Mouse (Mus musculus): Measurements from ENCODE around the gene Ilf3. TPM values are rescaled to one million over a fixed set of nuclear protein-coding genes. Genes with fewer than 3 reads are reported as not detected.

Gene Ilf3
- polyA plus RNA-seq, 1 experiment: 54.2 TPM

- Histone ChIP-seq H3K36me3 (ENCODE audit: control insufficient read depth, insufficient read depth, low read length) (peaks cover 22% of the 10 kb centered on the region), H3K27ac (ENCODE audit: insufficient read depth, low read length) (no peak overlapping the region), H3K27me3 (ENCODE audit: control insufficient read depth, insufficient read depth, low read length) (no peaks in the 10 kb centered on the region), H3K4me3 (ENCODE audit: extremely low read depth, insufficient read depth, insufficient read length) (no peak overlapping the region), H3K4me1 (ENCODE audit: control insufficient read depth, insufficient read depth, insufficient read length) (peaks cover 5% of the 10 kb centered on the region; the same call in 1 of the 2 replicates)
- no peak for DNase-seq (ENCODE audit: low read depth in 1 of 2, low spot score in 2 of 2)
- TF ChIP-seq CTCF (IDR thresholded peaks at IDR 0.05; ENCODE audit: extremely low read depth, insufficient read depth, insufficient read length, insufficient replicate concordance): no peak
- no peak for TF ChIP-seq POLR2A (IDR thresholded peaks at IDR 0.05; ENCODE audit: low read depth, low read length)
- WGBS: 62% methylated on average over 7 of the region's 7 CpGs
Observed at GRCm38 (mm10) chr9:21408624-21409023, 41.0 kb downstream of the Ilf3 start.

GRCm38 (mm10) chr9:21409592-21410317 lies 42.1 kb downstream of the Ilf3 start:
- 33% methylated on average over 9 of the region's 9 CpGs for WGBS
- TF ChIP-seq POLR2A (IDR thresholded peaks at IDR 0.05; ENCODE audit: low read depth, low read length) (no peak), CTCF (IDR thresholded peaks at IDR 0.05; ENCODE audit: extremely low read depth, insufficient read depth, insufficient read length, insufficient replicate concordance) (peak; percentile 72; the same call in 1 of the 2 replicates)
- H3K4me1 ChIP-seq (ENCODE audit: control insufficient read depth, insufficient read depth, insufficient read length): peaks cover 5% of the 10 kb centered on the region; the same call in 1 of the 2 replicates
- peaks cover 12% of the 10 kb centered on the region for H3K36me3 ChIP-seq (ENCODE audit: control insufficient read depth, insufficient read depth, low read length)
- no peaks in the 10 kb centered on the region for H3K27me3 ChIP-seq (ENCODE audit: control insufficient read depth, insufficient read depth, low read length)
- no peak overlapping the region for H3K4me3 ChIP-seq (ENCODE audit: extremely low read depth, insufficient read depth, insufficient read length)
- DNase-seq (ENCODE audit: low read depth in 1 of 2, low spot score in 2 of 2): peak; percentile 66 to 83
- H3K27ac ChIP-seq (ENCODE audit: insufficient read depth, low read length): no peak overlapping the region

- Histone ChIP-seq H3K4me1 (ENCODE audit: control insufficient read depth, insufficient read depth, insufficient read length) (peaks cover 5% of the 10 kb centered on the region; the same call in 1 of the 2 replicates), H3K4me3 (ENCODE audit: extremely low read depth, insufficient read depth, insufficient read length) (peak within 1 kb of the TSS; percentile 68), H3K27ac (ENCODE audit: insufficient read depth, low read length) (no peak within 1 kb of the TSS), H3K27me3 (ENCODE audit: control insufficient read depth, insufficient read depth, low read length) (no peaks in the 10 kb centered on the region), H3K36me3 (ENCODE audit: control insufficient read depth, insufficient read depth, low read length) (0 out of 2 replicates have a peak, but pooled peaks cover 1% of the 10 kb centered on the region)
- TF ChIP-seq CTCF (IDR thresholded peaks at IDR 0.05; ENCODE audit: extremely low read depth, insufficient read depth, insufficient read length, insufficient replicate concordance) (no peak), POLR2A (IDR thresholded peaks at IDR 0.05; ENCODE audit: low read depth, low read length) (peak; percentile 49)
- peak; percentile 80 to 84 for DNase-seq (ENCODE audit: low read depth in 1 of 2, low spot score in 2 of 2)
- WGBS: 2% methylated on average over 53 of the region's 53 CpGs
Observed at GRCm38 (mm10) chr9:21411669-21412550, 44.2 kb downstream of the Ilf3 start, which contains the start of gene Qtrt1. Gene Qtrt1, plus strand, starts transcription at chr9:21411837.

GRCm38 (mm10) chr9:21417866-21418265 lies 50.2 kb downstream of the Ilf3 start:
- H3K4me1 ChIP-seq (ENCODE audit: control insufficient read depth, insufficient read depth, insufficient read length): peaks cover 8% of the 10 kb centered on the region; the same call in 1 of the 2 replicates
- no peak overlapping the region for H3K27ac ChIP-seq (ENCODE audit: insufficient read depth, low read length)
- no peak for TF ChIP-seq POLR2A (IDR thresholded peaks at IDR 0.05; ENCODE audit: low read depth, low read length)
- TF ChIP-seq CTCF (IDR thresholded peaks at IDR 0.05; ENCODE audit: extremely low read depth, insufficient read depth, insufficient read length, insufficient replicate concordance): no peak
- 91% methylated on average over 2 of the region's 2 CpGs for WGBS
- peaks cover 8% of the 10 kb centered on the region; the same call in 1 of the 2 replicates for H3K36me3 ChIP-seq (ENCODE audit: control insufficient read depth, insufficient read depth, low read length)
- no peak for DNase-seq (ENCODE audit: low read depth in 1 of 2, low spot score in 2 of 2)
- H3K27me3 ChIP-seq (ENCODE audit: control insufficient read depth, insufficient read depth, low read length): no peaks in the 10 kb centered on the region
- H3K4me3 ChIP-seq (ENCODE audit: extremely low read depth, insufficient read depth, insufficient read length): no peak overlapping the region

- Histone ChIP-seq H3K36me3 (ENCODE audit: control insufficient read depth, insufficient read depth, low read length) (peaks cover 8% of the 10 kb centered on the region; the same call in 1 of the 2 replicates), H3K4me3 (ENCODE audit: extremely low read depth, insufficient read depth, insufficient read length) (no peak overlapping the region)
- DNase-seq (ENCODE audit: low read depth in 1 of 2, low spot score in 2 of 2): no peak
Observed at GRCm38 (mm10) chr9:21419646-21420045, 52.0 kb downstream of the Ilf3 start.

GRCm38 (mm10) chr9:21424631-21425555 lies 57.2 kb downstream of the Ilf3 start, which contains the start of gene Dnm2:
Gene Dnm2, plus strand, starts transcription at chr9:21424908.
- Histone ChIP-seq H3K27me3 (ENCODE audit: control insufficient read depth, insufficient read depth, low read length) (no peaks in the 10 kb centered on the region), H3K4me3 (ENCODE audit: extremely low read depth, insufficient read depth, insufficient read length) (peak within 1 kb of the TSS; percentile 92), H3K36me3 (ENCODE audit: control insufficient read depth, insufficient read depth, low read length) (peaks cover 2% of the 10 kb centered on the region; the same call in 1 of the 2 replicates), H3K27ac (ENCODE audit: insufficient read depth, low read length) (peak within 1 kb of the TSS; percentile 92), H3K4me1 (ENCODE audit: control insufficient read depth, insufficient read depth, insufficient read length) (peaks cover 5% of the 10 kb centered on the region; the same call in 1 of the 2 replicates)
- under 1% methylated on average over 82 of the region's 82 CpGs for WGBS
- TF ChIP-seq CTCF (IDR thresholded peaks at IDR 0.05; ENCODE audit: extremely low read depth, insufficient read depth, insufficient read length, insufficient replicate concordance) (no peak), POLR2A (IDR thresholded peaks at IDR 0.05; ENCODE audit: low read depth, low read length) (peak; percentile 91)
- DNase-seq (ENCODE audit: low read depth in 1 of 2, low spot score in 2 of 2): peak; percentile 95 to 99

More at GRCm38 (mm10) chr9:21419646-21420045, 52.0 kb downstream of the Ilf3 start:
- 66% methylated on average over 2 of the region's 2 CpGs for WGBS
- TF ChIP-seq CTCF (IDR thresholded peaks at IDR 0.05; ENCODE audit: extremely low read depth, insufficient read depth, insufficient read length, insufficient replicate concordance) (no peak), POLR2A (IDR thresholded peaks at IDR 0.05; ENCODE audit: low read depth, low read length) (no peak)
- Histone ChIP-seq H3K4me1 (ENCODE audit: control insufficient read depth, insufficient read depth, insufficient read length) (peaks cover 8% of the 10 kb centered on the region; the same call in 1 of the 2 replicates), H3K27ac (ENCODE audit: insufficient read depth, low read length) (no peak overlapping the region), H3K27me3 (ENCODE audit: control insufficient read depth, insufficient read depth, low read length) (no peaks in the 10 kb centered on the region)
